Mouse (Mus musculus) embryonic facial prominence, embryonic 14.5 days (tissue): ENCODE data around the gene Rag1. TPM values are rescaled to one million over a fixed set of nuclear protein-coding genes. Genes with fewer than 3 reads are reported as not detected.

Source experiments
- ATAC-seq: fragments of 200-750 bp; cut with Nextera tagmentation; 2 replicates; pipeline ENCODE4 v1.8.0; 2017; ENCODE audit warnings: low read depth, moderate number of reproducible peaks, moderate TSS enrichment
- DNase-seq: peaks from one replicate; pipeline ENCODE4 v3.0.0-alpha.2; 2015; ENCODE audit warnings: low spot score
- H3K27ac ChIP-seq: fragments of 300-500 bp; sonication (generic); replicated peaks from 2 replicates; pipeline ENCODE4 v1.5.1; 2014; ENCODE audit warnings: low read depth, mild to moderate bottlenecking, low read length, moderate library complexity
- H3K27me3 ChIP-seq: fragments of 300-500 bp; sonication (generic); replicated peaks from 2 replicates; pipeline ENCODE4 v1.6.1; 2014; ENCODE audit warnings: low read length; ENCODE audit not compliant: control insufficient read depth, insufficient read depth
- H3K36me3 ChIP-seq: fragments of 300-500 bp; sonication (generic); 2 replicates; pipeline ENCODE4 v1.6.1; 2014; ENCODE audit warnings: low read length, mixed read lengths; ENCODE audit not compliant: control insufficient read depth, insufficient read depth
- H3K4me1 ChIP-seq: fragments of 300-500 bp; sonication (generic); 2 replicates; pipeline ENCODE4 v1.6.1; 2014; ENCODE audit warnings: antibody characterized with exemption, low read length; ENCODE audit not compliant: control insufficient read depth, insufficient read depth
- H3K4me2 ChIP-seq: fragments of 300-500 bp; sonication (generic); 2 replicates; pipeline ENCODE4 v1.6.1; 2014; ENCODE audit warnings: low read depth, mild to moderate bottlenecking, low read length, moderate library complexity, mixed read lengths
- H3K4me3 ChIP-seq: fragments of 300-500 bp; sonication (generic); 2 replicates; pipeline ENCODE4 v1.5.1; 2014; ENCODE audit warnings: low read depth, mild to moderate bottlenecking, low read length
- H3K9ac ChIP-seq: fragments of 300-500 bp; sonication (generic); 2 replicates; pipeline ENCODE4 v1.6.1; 2014; ENCODE audit warnings: low read depth, mild to moderate bottlenecking, low read length, moderate library complexity, mixed read lengths
- H3K9me3 ChIP-seq: fragments of 300-500 bp; sonication (generic); 2 replicates; pipeline ENCODE4 v1.6.1; 2016; ENCODE audit warnings: low read length; ENCODE audit not compliant: control insufficient read depth
- WGBS: fragments of 180-500 bp; shearing (Covaris S2); extraction: QIAGEN DNeasy Blood & Tissue Kit; methylation state at CpG from one replicate; pipeline ENCODE4 v1.1.7; 2014; 5-methylcytosine and 5-hydroxymethylcytosine counted together
- polyA plus RNA-seq: library from polyadenylated mRNA; unstranded; fragments of >200 nt; fragmentation: Nextera tagmentation; extraction: Ambion mirVana; gene quantifications from 2 replicates; pipeline ENCODE4 v1.2.1, GENCODE M21; 2014

Rag1 gene
- polyA plus RNA-seq, 1 experiment from 2014 or later = 0.33 TPM

DNA sequence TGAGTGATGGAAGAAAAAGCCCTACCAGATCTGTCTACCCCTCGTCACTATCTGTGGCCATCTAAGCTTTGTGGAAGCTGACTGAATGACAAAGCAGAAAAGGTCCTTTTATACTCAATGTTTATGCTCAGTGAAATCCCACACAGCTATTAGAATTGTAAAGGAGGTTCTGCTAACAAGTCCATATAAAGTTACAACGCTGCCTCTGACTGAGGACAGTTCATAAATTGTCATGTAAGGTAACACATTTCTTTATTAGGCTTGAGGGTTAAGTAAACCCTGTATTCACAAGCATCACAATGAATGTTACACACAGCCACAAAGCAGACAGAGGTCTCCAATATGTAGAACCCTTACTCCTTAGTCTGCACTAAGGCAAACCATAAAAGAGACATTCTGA lies 25.3 kb downstream of the Rag1 start:
- no peak for DNase-seq
- Histone ChIP-seq H3K27me3 (no peaks in the 10 kb centered on the region), H3K4me1 (0 out of 2 replicates have a peak, but pooled peaks cover 10% of the 10 kb centered on the region), H3K27ac (no peak overlapping the region), H3K9me3 (no peaks in the 10 kb centered on the region), H3K4me3 (no peak overlapping the region), H3K9ac (no peak overlapping the region), H3K4me2 (no peak overlapping the region), H3K36me3 (no peaks in the 10 kb centered on the region)
- WGBS = 65% methylated on average over 2 of the region's 2 CpGs
- ATAC-seq = no peak

DNA sequence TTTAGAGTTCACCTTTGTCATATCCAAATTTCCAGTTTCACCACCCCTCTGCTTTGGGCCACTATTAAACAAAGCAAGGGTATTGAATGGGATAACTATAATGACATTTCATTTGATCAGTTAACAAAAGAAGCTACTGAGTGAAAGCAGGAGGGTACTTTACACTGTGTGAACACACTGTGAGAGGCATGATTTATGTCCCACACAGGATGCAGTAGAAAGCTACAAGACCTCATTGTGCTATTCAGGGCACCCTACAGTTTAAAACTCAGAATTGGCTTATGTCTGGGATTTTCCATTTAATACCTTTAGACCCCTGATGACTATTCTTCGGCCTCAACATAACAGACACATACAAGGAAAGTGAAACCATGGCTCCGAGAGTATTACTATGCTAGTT lies 26.3 kb downstream of the Rag1 start:
- no peak overlapping the region for H3K4me2 ChIP-seq
- H3K27ac ChIP-seq = no peak overlapping the region
- H3K9ac ChIP-seq = no peak overlapping the region
- WGBS = 85% methylated on average over 2 of the region's 2 CpGs
- DNase-seq = no peak
- no peak overlapping the region for H3K4me3 ChIP-seq
- no peaks in the 10 kb centered on the region for H3K9me3 ChIP-seq
- ATAC-seq = no peak
- H3K4me1 ChIP-seq = 0 out of 2 replicates have a peak, but pooled peaks cover 10% of the 10 kb centered on the region
- no peaks in the 10 kb centered on the region for H3K36me3 ChIP-seq
- no peaks in the 10 kb centered on the region for H3K27me3 ChIP-seq

DNA sequence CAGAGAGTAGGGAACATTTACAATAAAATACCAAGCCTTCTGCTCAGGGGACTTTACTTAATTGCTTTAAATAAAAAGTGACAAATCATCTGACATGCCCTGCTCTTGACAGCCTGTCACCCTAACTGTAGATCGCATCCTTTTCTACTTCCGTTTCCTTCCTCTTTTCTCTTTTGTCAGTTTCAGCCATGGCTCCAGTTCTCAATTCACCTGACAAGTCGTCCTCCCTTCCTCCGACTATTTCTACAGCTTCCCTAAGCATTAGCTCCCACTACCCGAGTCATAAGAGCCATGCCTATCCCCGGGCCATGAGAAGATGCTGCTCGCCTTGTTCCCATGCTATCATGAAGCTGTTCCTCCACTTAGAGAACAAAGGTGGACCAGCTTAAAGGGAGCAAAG lies 27.7 kb downstream of the Rag1 start:
- ATAC-seq (no peak), DNase-seq (no peak)
- Histone ChIP-seq H3K4me3 (no peak overlapping the region), H3K4me1 (0 out of 2 replicates have a peak, but pooled peaks cover 4% of the 10 kb centered on the region), H3K27ac (no peak overlapping the region), H3K4me2 (no peak overlapping the region), H3K27me3 (no peaks in the 10 kb centered on the region), H3K9ac (no peak overlapping the region), H3K9me3 (no peaks in the 10 kb centered on the region), H3K36me3 (no peaks in the 10 kb centered on the region)
- 67% methylated on average over 7 of the region's 7 CpGs for WGBS

DNA sequence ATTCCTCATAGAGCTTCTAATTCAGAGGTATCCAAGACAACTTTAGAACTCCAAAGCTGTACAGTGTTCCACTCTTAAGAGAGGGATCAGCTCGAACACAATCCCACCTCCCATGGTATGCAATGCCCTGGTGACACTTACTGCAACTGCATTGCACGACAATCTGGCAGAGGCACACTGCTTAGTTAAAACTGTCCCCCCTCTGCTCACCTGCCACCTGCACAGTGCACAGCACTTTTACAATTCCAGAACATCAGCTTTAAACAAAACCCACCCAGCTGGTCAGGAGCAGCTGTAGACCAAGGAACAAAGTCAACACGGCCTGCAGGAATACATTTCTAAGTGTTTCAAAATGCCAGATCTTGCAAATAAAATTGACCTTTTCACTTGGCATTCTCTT lies 28.4 kb downstream of the Rag1 start:
- Histone ChIP-seq H3K4me1 (0 out of 2 replicates have a peak, but pooled peaks cover 8% of the 10 kb centered on the region), H3K4me2 (no peak overlapping the region), H3K36me3 (no peaks in the 10 kb centered on the region), H3K27ac (no peak overlapping the region), H3K9me3 (no peaks in the 10 kb centered on the region), H3K9ac (no peak overlapping the region), H3K27me3 (no peaks in the 10 kb centered on the region), H3K4me3 (no peak overlapping the region)
- ATAC-seq = no peak
- WGBS = 63% methylated on average over 3 of the region's 3 CpGs
- no peak for DNase-seq

GRCm38 (mm10) chr2:101618373-101618772 lies 30.9 kb downstream of the Rag1 start:
- Histone ChIP-seq H3K27me3 (no peaks in the 10 kb centered on the region), H3K4me1 (0 out of 2 replicates have a peak, but pooled peaks cover 13% of the 10 kb centered on the region), H3K9ac (no peak overlapping the region), H3K36me3 (no peaks in the 10 kb centered on the region), H3K4me2 (no peak overlapping the region), H3K4me3 (no peak overlapping the region), H3K27ac (no peak overlapping the region), H3K9me3 (no peaks in the 10 kb centered on the region)
- WGBS = 79% methylated on average over 4 of the region's 4 CpGs
- DNase-seq = no peak
- ATAC-seq = no peak

DNA sequence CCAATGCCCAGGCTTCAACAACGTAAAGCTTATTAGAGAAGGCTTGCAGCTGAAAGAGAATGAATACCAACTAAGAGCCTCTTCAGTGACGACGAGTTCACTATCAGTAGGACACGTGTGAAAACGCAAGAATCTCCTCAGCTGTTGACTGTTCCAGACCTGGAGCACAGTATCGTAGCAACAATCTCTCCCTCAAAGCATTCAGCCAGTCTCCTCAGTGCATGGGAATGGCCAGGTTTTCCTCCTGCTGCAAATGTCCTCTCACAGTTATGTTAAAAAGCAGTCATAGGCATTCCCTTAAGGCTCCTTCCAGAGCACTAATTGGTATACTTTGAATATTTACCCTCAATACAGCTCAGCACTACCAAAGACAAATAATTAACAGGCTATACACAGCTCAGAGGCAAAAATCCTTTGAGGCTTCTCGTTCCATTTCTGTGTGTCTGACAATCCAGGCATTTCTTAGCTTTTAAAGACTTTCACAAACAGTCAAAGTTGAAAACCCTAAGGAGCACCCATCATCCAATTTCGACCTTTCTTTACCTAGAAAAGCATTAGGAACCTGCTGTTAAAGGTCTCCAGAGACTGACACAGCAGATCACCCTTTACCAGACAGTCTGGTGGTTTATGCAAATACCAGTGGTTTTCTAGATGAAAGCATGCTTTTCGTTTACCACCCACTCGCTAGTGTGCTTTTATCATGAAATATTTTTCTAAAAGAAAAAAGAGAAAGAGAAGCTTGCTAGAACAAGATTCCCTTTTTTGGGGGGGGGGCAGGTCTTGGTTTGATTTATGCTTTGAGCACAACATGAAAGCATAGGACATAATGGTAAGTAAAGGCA lies 33.6 kb downstream of the Rag1 start:
- 62% methylated on average over 10 of the region's 10 CpGs for WGBS
- Histone ChIP-seq H3K9me3 (no peaks in the 10 kb centered on the region), H3K9ac (no peak overlapping the region), H3K36me3 (no peaks in the 10 kb centered on the region), H3K27ac (no peak overlapping the region), H3K27me3 (no peaks in the 10 kb centered on the region), H3K4me2 (no peak overlapping the region), H3K4me1 (0 out of 2 replicates have a peak, but pooled peaks cover 13% of the 10 kb centered on the region), H3K4me3 (no peak overlapping the region)
- DNase-seq (peak; percentile 12), ATAC-seq (no peak; the same call in 1 of the 2 replicates)

DNA sequence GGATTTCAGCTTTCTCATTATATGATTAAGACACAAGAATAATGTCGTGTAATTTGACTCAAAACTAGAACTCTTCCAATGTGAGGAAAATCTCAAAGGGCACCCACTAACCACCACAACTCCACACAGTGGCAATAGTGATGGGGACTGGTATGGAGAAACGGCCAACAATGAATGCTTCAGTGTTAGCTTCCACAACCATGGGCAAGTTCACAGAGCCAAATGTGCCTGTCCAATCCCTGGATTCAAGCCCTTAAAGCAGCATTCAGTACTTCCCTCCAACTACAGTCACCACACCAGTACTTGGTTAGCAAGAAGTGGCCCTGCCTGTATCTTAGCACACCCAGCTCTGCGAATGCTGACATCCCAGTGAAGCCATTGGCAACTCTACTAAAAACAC lies 38.4 kb downstream of the Rag1 start:
- H3K4me1 ChIP-seq = 0 out of 2 replicates have a peak, but pooled peaks cover 4% of the 10 kb centered on the region
- no peaks in the 10 kb centered on the region for H3K36me3 ChIP-seq
- H3K4me2 ChIP-seq = no peak overlapping the region
- no peak for ATAC-seq
- no peak overlapping the region for H3K9ac ChIP-seq
- no peak overlapping the region for H3K4me3 ChIP-seq
- no peaks in the 10 kb centered on the region for H3K27me3 ChIP-seq
- H3K9me3 ChIP-seq = no peaks in the 10 kb centered on the region
- no peak for DNase-seq
- 75% methylated on average over 3 of the region's 3 CpGs for WGBS
- H3K27ac ChIP-seq = no peak overlapping the region

DNA sequence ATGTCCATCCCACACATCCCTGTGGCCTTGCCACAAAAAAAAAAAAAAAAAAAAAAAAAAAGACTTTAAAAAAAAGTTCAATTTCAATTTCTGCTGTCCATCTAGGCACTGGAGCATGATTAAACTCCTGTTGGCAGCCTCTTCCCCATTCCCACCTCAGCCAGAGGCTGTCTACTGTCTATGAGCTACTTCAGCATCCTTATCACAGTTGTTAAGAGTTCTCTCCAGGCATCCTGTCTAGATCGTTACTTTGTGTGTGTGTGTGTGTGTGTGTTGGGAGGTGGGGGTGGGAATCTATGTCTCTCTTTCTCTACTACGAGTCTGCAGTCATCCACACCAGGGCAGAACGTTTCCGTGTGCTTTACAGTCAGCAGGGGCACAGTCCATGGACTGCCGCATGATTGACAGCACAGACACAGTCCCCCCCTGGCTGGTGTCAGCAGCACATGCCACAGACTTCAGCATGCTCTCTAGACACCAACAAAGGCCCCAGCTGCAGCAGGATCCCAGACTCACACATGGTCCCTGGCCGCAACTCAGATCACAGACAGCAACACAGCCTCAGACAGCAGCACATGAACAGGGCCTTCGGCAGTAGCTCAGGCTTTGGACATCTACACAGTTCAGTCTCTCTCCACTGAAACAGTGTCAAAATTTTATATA lies 40.9 kb downstream of the Rag1 start:
- no peaks in the 10 kb centered on the region for H3K27me3 ChIP-seq
- no peak overlapping the region for H3K9ac ChIP-seq
- H3K4me3 ChIP-seq = no peak overlapping the region
- no peak overlapping the region for H3K4me2 ChIP-seq
- 53% methylated on average over 7 of the region's 7 CpGs for WGBS
- H3K27ac ChIP-seq = no peak overlapping the region
- H3K36me3 ChIP-seq = no peaks in the 10 kb centered on the region
- DNase-seq (peak; percentile 35), ATAC-seq (peak; percentile 67; the same call in 1 of the 2 replicates)
- H3K4me1 ChIP-seq = no peaks in the 10 kb centered on the region
- no peaks in the 10 kb centered on the region for H3K9me3 ChIP-seq
